Mouse (Mus musculus) bone marrow macrophage, adult 2 months (primary cell): ENCODE data around the gene Taf6l.

Experiments used
- CTCF ChIP-seq: IDR thresholded peaks from 2 replicates; pipeline ENCODE4 v1.5.1; 2012; ENCODE audit warnings: low read depth, mild to moderate bottlenecking, low read length, moderate library complexity
- POLR2A ChIP-seq: IDR thresholded peaks from 2 replicates; pipeline ENCODE4 v1.6.1; 2012; ENCODE audit warnings: mild to moderate bottlenecking, low read depth, low read length, borderline replicate concordance

GRCm38 (mm10) chr19:8817001-8817400, 30.8 kb upstream of the Taf6l start:
- TF ChIP-seq POLR2A (no peak), CTCF (no peak)
